Mouse (Mus musculus) heart, embryonic 11.5 days (tissue): ENCODE data around the gene Aifm3. TPM values are rescaled to one million over a fixed set of nuclear protein-coding genes. Genes with fewer than 3 reads are reported as not detected.
"Not testable (repeated sequence)": the region's sequence is repeated elsewhere in the genome, so short reads cannot be mapped to it uniquely, and the experiment has no call there.

Experiments
- ATAC-seq: fragments of 200-750 bp; cut with Nextera tagmentation; replicated peaks from 2 replicates; pipeline ENCODE4 v1.8.0; 2017; ENCODE audit warnings: moderate library complexity; ENCODE audit not compliant: insufficient number of reproducible peaks, low FRiP score, low TSS enrichment
- H3K27ac ChIP-seq: fragments of 300-500 bp; sonication (generic); 2 replicates; pipeline ENCODE4 v1.5.1; 2014; ENCODE audit warnings: mild to moderate bottlenecking, low read depth, low read length
- H3K27me3 ChIP-seq: fragments of 300-500 bp; sonication (generic); 2 replicates; pipeline ENCODE4 v1.6.1; 2014; ENCODE audit warnings: mild to moderate bottlenecking, low read length, mixed read lengths; ENCODE audit not compliant: control insufficient read depth, insufficient read depth
- H3K36me3 ChIP-seq: fragments of 300-500 bp; sonication (generic); 2 replicates; pipeline ENCODE4 v1.6.1; 2014; ENCODE audit warnings: mild to moderate bottlenecking, low read length, moderate library complexity, mixed read lengths; ENCODE audit not compliant: control insufficient read depth, insufficient read depth
- H3K4me1 ChIP-seq: fragments of 300-500 bp; sonication (generic); 2 replicates; pipeline ENCODE4 v1.6.1; 2014; ENCODE audit warnings: low read length; ENCODE audit not compliant: control insufficient read depth, insufficient read depth
- H3K4me2 ChIP-seq: fragments of 300-500 bp; sonication (generic); 2 replicates; pipeline ENCODE4 v1.6.1; 2014; ENCODE audit warnings: mild to moderate bottlenecking, moderate library complexity
- H3K4me3 ChIP-seq: fragments of 300-500 bp; sonication (generic); 2 replicates; pipeline ENCODE4 v1.5.1; 2014; ENCODE audit warnings: low read depth, low read length
- H3K9ac ChIP-seq: fragments of 300-500 bp; sonication (generic); 2 replicates; pipeline ENCODE4 v1.6.1; 2014; ENCODE audit warnings: mild to moderate bottlenecking, low read depth, low read length, moderate library complexity
- H3K9me3 ChIP-seq: fragments of 300-500 bp; sonication (generic); replicated peaks from 2 replicates; pipeline ENCODE4 v1.6.1; 2016; ENCODE audit warnings: low read length; ENCODE audit not compliant: control insufficient read depth
- WGBS: fragments of 180-500 bp; shearing (Covaris S2); extraction: QIAGEN DNeasy Blood & Tissue Kit; methylation state at CpG from one replicate; pipeline ENCODE4 v1.1.7; 2014; ENCODE audit not compliant: insufficient replicate concordance; 5-methylcytosine and 5-hydroxymethylcytosine counted together
- polyA plus RNA-seq: library from polyadenylated mRNA; unstranded; fragments of >200 nt; fragmentation: Nextera tagmentation; extraction: Ambion mirVana; gene quantifications from 2 replicates; pipeline ENCODE4 v1.2.1, GENCODE M21; 2014

Gene Aifm3
- polyA plus RNA-seq, 1 experiment from 2014 or later = 0.54 TPM

GRCm38 (mm10) chr16:17553910-17554685 is 64.7 kb downstream of the Aifm3 start:
- WGBS = 9% methylated on average over 18 of the region's 18 CpGs
- peak overlapping the region; percentile 33 for H3K4me3 ChIP-seq
- H3K27me3 ChIP-seq = no peaks in the 10 kb centered on the region
- peaks cover 31% of the 10 kb centered on the region for H3K4me1 ChIP-seq
- peak overlapping the region; percentile 58; the same call in 1 of the 2 replicates for H3K9ac ChIP-seq
- no peaks in the 10 kb centered on the region for H3K9me3 ChIP-seq
- no peaks in the 10 kb centered on the region for H3K36me3 ChIP-seq
- H3K27ac ChIP-seq = peak overlapping the region; percentile 85
- peak overlapping the region; percentile 72 for H3K4me2 ChIP-seq
- peak; percentile 83 for ATAC-seq

GRCm38 (mm10) chr16:17554702-17555101 is 65.3 kb downstream of the Aifm3 start:
- 6% methylated on average over 4 of the region's 4 CpGs for WGBS

GRCm38 (mm10) chr16:17556180-17556579 is 66.8 kb downstream of the Aifm3 start:
- H3K4me2 ChIP-seq = no peak overlapping the region
- no peak overlapping the region for H3K27ac ChIP-seq
- no peak overlapping the region for H3K4me3 ChIP-seq
- no peaks in the 10 kb centered on the region for H3K9me3 ChIP-seq
- H3K36me3 ChIP-seq = no peaks in the 10 kb centered on the region
- H3K4me1 ChIP-seq = peaks cover 43% of the 10 kb centered on the region
- no peak overlapping the region for H3K9ac ChIP-seq
- ATAC-seq = no peak
- WGBS = 79% methylated on average over 4 of the region's 4 CpGs
- no peaks in the 10 kb centered on the region for H3K27me3 ChIP-seq

More at GRCm38 (mm10) chr16:17554702-17555101, 65.3 kb downstream of the Aifm3 start:
- not testable (repeated sequence) for H3K27me3 ChIP-seq, H3K36me3 ChIP-seq, H3K9me3 ChIP-seq
- H3K4me3 ChIP-seq = peak overlapping the region; percentile 33
- peak overlapping the region; percentile 85 for H3K27ac ChIP-seq
- peak overlapping the region; percentile 58; the same call in 1 of the 2 replicates for H3K9ac ChIP-seq
- H3K4me1 ChIP-seq = peaks cover 34% of the 10 kb centered on the region
- peak overlapping the region; percentile 72 for H3K4me2 ChIP-seq
- ATAC-seq = peak; percentile 60; the same call in 1 of the 2 replicates

GRCm38 (mm10) chr16:17556907-17557306 is 67.5 kb downstream of the Aifm3 start:
- no peak overlapping the region for H3K27ac ChIP-seq
- 48% methylated on average over 4 of the region's 4 CpGs for WGBS
- no peak overlapping the region for H3K4me3 ChIP-seq
- no peak for ATAC-seq
- H3K9me3 ChIP-seq = no peaks in the 10 kb centered on the region
- H3K9ac ChIP-seq = no peak overlapping the region
- no peaks in the 10 kb centered on the region for H3K27me3 ChIP-seq
- H3K4me2 ChIP-seq = no peak overlapping the region
- peaks cover 49% of the 10 kb centered on the region for H3K4me1 ChIP-seq
- H3K36me3 ChIP-seq = no peaks in the 10 kb centered on the region

Other genes with a start within 250 kb of the Aifm3 start
- gene Tmem191c, start 213.5 kb upstream of the Aifm3 start, polyA plus RNA-seq = 4.9 and 7.1 TPM in 2 replicates
- 0.61 and 2.5 TPM in 2 replicates for gene Serpind1, start 158.2 kb upstream of the Aifm3 start, polyA plus RNA-seq
- 6.0 and 6.5 TPM in 2 replicates for gene Snap29, start 83.6 kb upstream of the Aifm3 start, polyA plus RNA-seq
- gene Pi4ka, start 83.3 kb upstream of the Aifm3 start, polyA plus RNA-seq = 36.8 and 38.3 TPM in 2 replicates
- 47.8 and 49.6 TPM in 2 replicates for gene Crkl, start 37.6 kb upstream of the Aifm3 start, polyA plus RNA-seq
- 46.6 and 47.4 TPM in 2 replicates for gene Lztr1, start 19.1 kb downstream of the Aifm3 start, polyA plus RNA-seq
- gene Thap7, start 41.5 kb downstream of the Aifm3 start, polyA plus RNA-seq = 31.4 and 34.0 TPM in 2 replicates
- gene Lrrc74b, start 71.6 kb downstream of the Aifm3 start, polyA plus RNA-seq = not detected in 2 replicates
- gene P2rx6, start 72.3 kb downstream of the Aifm3 start, polyA plus RNA-seq = 0.51 and 0.70 TPM in 2 replicates
- gene Slc7a4, start 93.6 kb downstream of the Aifm3 start, polyA plus RNA-seq = 5.4 and 6.2 TPM in 2 replicates
- gene Smpd4, start 129.7 kb downstream of the Aifm3 start, polyA plus RNA-seq = 34.9 and 37.7 TPM in 2 replicates
- gene Ccdc74a, start 156.9 kb downstream of the Aifm3 start, polyA plus RNA-seq = 3.7 and 5.3 TPM in 2 replicates
- gene Med15, start 243.3 kb downstream of the Aifm3 start, polyA plus RNA-seq = 31.6 and 32.9 TPM in 2 replicates